Mouse (Mus musculus): ENCODE data around the gene Slc17a7. TPM values are rescaled to one million over a fixed set of nuclear protein-coding genes. Genes with fewer than 3 reads are reported as not detected.

Slc17a7 gene
- polyA plus RNA-seq, 1 experiment = 34.1 TPM

DNA sequence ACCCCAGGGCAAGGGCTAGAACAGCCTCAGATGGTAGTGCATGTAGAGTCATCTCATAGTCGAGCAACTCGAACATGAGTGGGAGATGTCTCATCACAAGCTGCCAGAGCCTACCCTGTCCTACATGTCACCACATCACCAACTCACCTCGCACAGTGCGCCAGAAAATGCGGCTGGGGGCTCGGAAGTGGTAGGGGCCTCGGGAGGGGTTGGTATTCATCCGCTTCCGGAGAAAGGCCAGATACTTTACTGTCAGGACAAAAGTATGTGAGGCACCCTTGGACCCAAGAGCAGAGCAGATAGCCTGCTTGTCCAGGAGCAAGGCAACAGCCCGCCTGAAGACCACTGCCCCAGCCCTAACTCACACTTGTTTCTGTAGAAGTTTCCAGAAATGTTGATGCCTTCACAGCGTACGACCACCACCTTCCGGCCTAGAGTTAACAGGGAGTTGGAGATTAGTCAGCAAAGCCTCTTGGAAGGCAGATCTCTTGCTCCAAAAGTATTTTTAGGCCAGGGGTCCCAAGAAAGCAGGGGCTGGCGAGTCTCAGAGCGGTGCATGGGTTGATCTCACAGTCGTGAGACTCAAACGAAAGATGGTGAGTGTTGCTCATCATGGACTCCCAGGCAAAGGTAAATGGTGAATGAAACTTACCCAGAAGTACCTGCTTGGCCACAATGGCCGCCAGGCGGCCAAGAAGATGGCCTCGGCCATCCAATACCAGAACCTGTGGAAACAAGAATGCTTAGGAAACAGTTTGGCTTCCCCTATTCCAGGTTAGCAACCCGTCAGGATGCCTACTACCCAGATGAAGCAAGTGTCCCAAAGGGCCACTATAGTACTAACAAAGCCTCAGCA, 36.7 kb upstream of the Slc17a7 start:
- TF ChIP-seq CTCF (IDR thresholded peaks at IDR 0.05; ENCODE audit: control insufficient read depth, insufficient read depth, insufficient replicate concordance, low read depth, low read length) = no peak
- no peak for TF ChIP-seq POLR2A (IDR thresholded peaks at IDR 0.05; ENCODE audit: control insufficient read depth, low read depth, low read length)
- no peak overlapping the region; the same call in none of the 2 replicates for H3K4me3 ChIP-seq (ENCODE audit: control insufficient read depth, low read depth, low read length)
- peaks cover 20% of the 10 kb centered on the region for H3K4me1 ChIP-seq (ENCODE audit: control insufficient read depth, insufficient read depth, low read length)
- H3K27ac ChIP-seq (ENCODE audit: control insufficient read depth, insufficient read depth, low read depth, low read length) = no peak overlapping the region
- no peaks in the 10 kb centered on the region; the same call in 1 of the 2 replicates for H3K36me3 ChIP-seq (ENCODE audit: control insufficient read depth, insufficient read depth, low read length)
- H3K27me3 ChIP-seq (ENCODE audit: control insufficient read depth, insufficient read depth, low read length) = no peaks in the 10 kb centered on the region

DNA sequence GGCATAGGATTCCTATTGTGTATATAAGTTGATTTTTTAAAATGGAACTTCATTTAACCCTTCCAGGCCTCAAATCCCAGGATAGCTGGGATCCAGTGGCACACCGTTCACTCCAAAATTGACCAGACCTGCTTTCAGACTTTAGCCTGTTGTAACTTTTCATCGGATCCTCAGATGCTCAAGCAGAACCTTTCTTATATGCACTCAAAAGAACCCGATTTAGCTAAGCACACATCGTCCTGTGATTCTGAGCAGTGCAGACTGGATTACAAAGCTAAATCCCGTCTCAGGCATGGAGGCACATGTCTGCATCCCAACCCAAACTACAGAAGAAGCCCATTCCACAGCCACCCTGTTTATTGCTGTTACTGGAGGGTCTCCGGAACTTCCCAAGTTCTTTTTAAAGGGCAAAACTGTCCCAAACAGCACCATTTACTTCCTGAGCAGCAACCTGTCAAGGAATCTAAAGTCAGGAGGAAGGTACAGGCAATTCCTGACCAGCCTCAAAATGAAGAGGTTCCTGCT, 36.0 kb upstream of the Slc17a7 start:
- Histone ChIP-seq H3K27ac (ENCODE audit: control insufficient read depth, insufficient read depth, low read depth, low read length) (peak overlapping the region; percentile 96), H3K27me3 (ENCODE audit: control insufficient read depth, insufficient read depth, low read length) (no peaks in the 10 kb centered on the region), H3K4me1 (ENCODE audit: control insufficient read depth, insufficient read depth, low read length) (peaks cover 20% of the 10 kb centered on the region), H3K36me3 (ENCODE audit: control insufficient read depth, insufficient read depth, low read length) (no peaks in the 10 kb centered on the region), H3K4me3 (ENCODE audit: control insufficient read depth, low read depth, low read length) (peak overlapping the region; percentile 89)
- TF ChIP-seq POLR2A (IDR thresholded peaks at IDR 0.05; ENCODE audit: control insufficient read depth, low read depth, low read length) = no peak
- TF ChIP-seq CTCF (IDR thresholded peaks at IDR 0.05; ENCODE audit: control insufficient read depth, insufficient read depth, insufficient replicate concordance, low read depth, low read length) = no peak

DNA sequence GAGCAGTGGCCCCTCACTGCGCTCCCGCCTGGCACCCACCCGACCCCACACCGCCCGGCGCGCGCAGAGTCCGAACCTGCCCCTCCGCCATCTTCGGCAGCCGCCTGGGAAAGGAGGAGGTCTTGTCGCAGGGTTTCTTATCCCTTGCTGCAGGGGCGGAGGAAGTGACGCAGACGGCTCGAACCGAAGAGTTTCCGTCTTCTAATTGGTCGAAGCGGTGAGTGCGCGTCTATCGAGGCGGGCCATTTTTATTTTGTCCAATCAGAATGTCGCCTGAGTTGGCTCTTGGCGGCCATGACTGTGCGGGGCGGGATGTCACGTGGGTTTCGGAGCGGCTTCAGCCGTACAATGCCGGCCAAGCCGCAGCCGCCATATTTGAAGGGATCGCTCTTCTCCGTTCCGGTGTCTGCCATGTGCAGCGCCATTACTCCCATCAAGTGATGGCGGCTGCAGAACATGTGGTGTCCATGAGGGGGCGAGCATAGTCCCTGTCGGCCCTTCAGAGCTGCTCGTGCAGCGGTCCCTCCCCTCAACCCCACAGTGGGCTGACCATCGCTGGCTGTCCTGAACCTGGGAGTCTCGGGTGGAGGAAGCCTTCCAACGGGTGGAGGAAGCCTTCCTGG, 35.0 kb upstream of the Slc17a7 start, which contains the start of gene Rpl13a:
Gene Rpl13a (minus strand): TSS at position 138 of the 623 bp plus-strand sequence.
- TF ChIP-seq POLR2A (IDR thresholded peaks at IDR 0.05; ENCODE audit: control insufficient read depth, low read depth, low read length) = peak; percentile 94
- peak; percentile 66; the same call in 1 of the 2 replicates for TF ChIP-seq CTCF (IDR thresholded peaks at IDR 0.05; ENCODE audit: control insufficient read depth, insufficient read depth, insufficient replicate concordance, low read depth, low read length)
- Histone ChIP-seq H3K36me3 (ENCODE audit: control insufficient read depth, insufficient read depth, low read length) (no peaks in the 10 kb centered on the region), H3K4me1 (ENCODE audit: control insufficient read depth, insufficient read depth, low read length) (peaks cover 12% of the 10 kb centered on the region), H3K27ac (ENCODE audit: control insufficient read depth, insufficient read depth, low read depth, low read length) (peak within 1 kb of the TSS; percentile 96), H3K4me3 (ENCODE audit: control insufficient read depth, low read depth, low read length) (peak within 1 kb of the TSS; percentile 89), H3K27me3 (ENCODE audit: control insufficient read depth, insufficient read depth, low read length) (no peaks in the 10 kb centered on the region)

DNA sequence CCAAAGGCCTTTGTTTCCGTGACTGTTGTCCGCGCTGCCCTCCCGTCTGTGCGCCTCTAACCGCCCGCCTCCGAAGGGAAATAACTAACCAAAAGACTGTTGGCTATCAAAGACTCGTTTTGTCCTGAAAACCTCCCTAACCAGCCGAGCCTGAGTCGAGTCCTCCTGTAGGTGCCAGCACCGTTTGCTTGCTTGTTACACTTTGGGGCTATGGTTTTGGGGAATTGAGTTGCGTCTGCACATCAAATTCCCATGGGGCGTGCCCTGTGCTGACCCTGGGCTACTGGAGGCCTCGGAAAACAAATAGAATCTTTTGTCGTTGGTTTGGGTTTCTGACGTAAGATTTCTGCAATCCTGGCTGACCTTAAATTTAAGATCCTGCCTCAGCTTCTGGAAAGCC, 34.4 kb upstream of the Slc17a7 start:
- peak overlapping the region; percentile 89 for H3K4me3 ChIP-seq (ENCODE audit: control insufficient read depth, low read depth, low read length)
- H3K27me3 ChIP-seq (ENCODE audit: control insufficient read depth, insufficient read depth, low read length) = no peaks in the 10 kb centered on the region
- H3K4me1 ChIP-seq (ENCODE audit: control insufficient read depth, insufficient read depth, low read length) = peaks cover 14% of the 10 kb centered on the region
- no peaks in the 10 kb centered on the region for H3K36me3 ChIP-seq (ENCODE audit: control insufficient read depth, insufficient read depth, low read length)
- no peak; the same call in 1 of the 2 replicates for TF ChIP-seq POLR2A (IDR thresholded peaks at IDR 0.05; ENCODE audit: control insufficient read depth, low read depth, low read length)
- TF ChIP-seq CTCF (IDR thresholded peaks at IDR 0.05; ENCODE audit: control insufficient read depth, insufficient read depth, insufficient replicate concordance, low read depth, low read length) = no peak
- H3K27ac ChIP-seq (ENCODE audit: control insufficient read depth, insufficient read depth, low read depth, low read length) = peak overlapping the region; percentile 95

DNA sequence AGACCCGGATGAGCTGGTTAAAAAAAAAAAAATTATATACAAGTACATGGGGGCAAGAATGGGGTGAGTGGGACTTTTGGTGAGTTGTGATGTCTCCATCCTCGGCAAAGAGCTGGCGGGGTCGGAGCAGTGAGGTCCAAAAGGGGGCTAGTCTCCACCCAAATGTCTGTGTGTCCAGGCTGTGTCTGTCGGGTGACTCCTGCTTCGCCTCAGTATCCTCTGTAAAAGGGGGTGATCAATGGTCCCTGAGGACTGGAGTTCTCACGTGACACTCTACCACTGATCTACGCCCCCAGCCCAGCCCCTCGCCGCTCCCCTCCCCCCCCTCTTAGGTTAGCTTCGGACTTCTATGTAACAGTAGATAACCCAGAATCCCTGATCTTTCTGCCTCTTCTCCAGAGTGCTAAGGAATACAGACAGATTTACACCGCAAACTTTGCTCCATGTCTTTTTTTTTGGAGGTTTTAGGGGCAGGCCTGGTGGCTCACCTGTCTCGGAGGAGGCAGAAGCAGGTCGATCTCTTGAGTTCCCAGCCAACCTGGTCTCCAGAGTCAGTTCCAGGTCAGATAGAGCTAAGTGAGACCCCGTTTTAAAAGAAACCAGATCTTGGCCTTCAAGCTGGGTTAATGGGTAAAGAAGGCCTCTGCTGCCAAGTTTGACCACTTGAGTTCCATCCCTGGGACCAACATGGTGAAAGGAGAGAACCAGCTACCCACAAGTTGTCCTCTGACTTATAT, 33.8 kb upstream of the Slc17a7 start:
- Histone ChIP-seq H3K27me3 (ENCODE audit: control insufficient read depth, insufficient read depth, low read length) (no peaks in the 10 kb centered on the region), H3K36me3 (ENCODE audit: control insufficient read depth, insufficient read depth, low read length) (no peaks in the 10 kb centered on the region), H3K4me1 (ENCODE audit: control insufficient read depth, insufficient read depth, low read length) (peaks cover 20% of the 10 kb centered on the region), H3K4me3 (ENCODE audit: control insufficient read depth, low read depth, low read length) (peak overlapping the region; percentile 89), H3K27ac (ENCODE audit: control insufficient read depth, insufficient read depth, low read depth, low read length) (peak overlapping the region; percentile 95)
- no peak for TF ChIP-seq CTCF (IDR thresholded peaks at IDR 0.05; ENCODE audit: control insufficient read depth, insufficient read depth, insufficient replicate concordance, low read depth, low read length)
- TF ChIP-seq POLR2A (IDR thresholded peaks at IDR 0.05; ENCODE audit: control insufficient read depth, low read depth, low read length) = no peak

DNA sequence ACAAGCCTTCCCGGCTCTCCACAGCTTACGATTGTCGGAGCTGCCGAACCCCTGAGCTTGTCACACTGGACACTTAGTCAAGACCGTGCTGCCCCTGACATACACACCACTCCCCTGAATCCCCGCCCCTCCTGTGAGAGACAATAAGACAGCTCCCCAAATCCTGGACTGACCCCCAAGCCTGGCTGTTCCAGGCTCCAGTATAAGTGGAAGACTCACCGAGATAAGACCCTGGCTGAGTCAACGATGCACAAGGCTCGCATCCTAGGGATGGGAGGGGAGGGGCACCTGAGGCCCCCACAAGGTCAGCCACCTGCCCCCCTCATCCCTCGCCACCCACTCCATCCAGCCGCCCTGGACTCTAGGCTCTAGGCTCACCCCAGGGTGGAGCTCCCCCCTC, 31.9 kb upstream of the Slc17a7 start:
- Histone ChIP-seq H3K36me3 (ENCODE audit: control insufficient read depth, insufficient read depth, low read length) (no peaks in the 10 kb centered on the region), H3K4me1 (ENCODE audit: control insufficient read depth, insufficient read depth, low read length) (peaks cover 20% of the 10 kb centered on the region), H3K27ac (ENCODE audit: control insufficient read depth, insufficient read depth, low read depth, low read length) (no peak overlapping the region), H3K27me3 (ENCODE audit: control insufficient read depth, insufficient read depth, low read length) (no peaks in the 10 kb centered on the region), H3K4me3 (ENCODE audit: control insufficient read depth, low read depth, low read length) (no peak overlapping the region)
- TF ChIP-seq CTCF (IDR thresholded peaks at IDR 0.05; ENCODE audit: control insufficient read depth, insufficient read depth, insufficient replicate concordance, low read depth, low read length) (no peak), POLR2A (IDR thresholded peaks at IDR 0.05; ENCODE audit: control insufficient read depth, low read depth, low read length) (no peak)

All from testis, adult 2 months (tissue).